Mouse (Mus musculus) ES-Bruce4 (cell line): ENCODE data around the gene Gpr157. TPM values are rescaled to one million over a fixed set of nuclear protein-coding genes. Genes with fewer than 3 reads are reported as not detected.
"Not testable (repeated sequence)": the region's sequence is repeated elsewhere in the genome, so short reads cannot be mapped to it uniquely, and the experiment has no call there.

Experiments
- H3K27ac ChIP-seq: 2 replicates; pipeline ENCODE4 v1.5.1; 2012; ENCODE audit warnings: low read length, inconsistent platforms; ENCODE audit not compliant: insufficient read depth
- H3K27me3 ChIP-seq: 2 replicates; pipeline ENCODE4 v1.6.1; 2012; ENCODE audit warnings: mild to moderate bottlenecking, low read length, inconsistent platforms; ENCODE audit not compliant: control insufficient read depth, poor library complexity, insufficient read depth, severe bottlenecking
- H3K36me3 ChIP-seq: 2 replicates; pipeline ENCODE4 v1.6.1; 2012; ENCODE audit warnings: inconsistent platforms, mild to moderate bottlenecking, low read length, moderate library complexity; ENCODE audit not compliant: control insufficient read depth, poor library complexity, insufficient read depth, severe bottlenecking
- H3K4me1 ChIP-seq: one replicate; pipeline ENCODE4 v1.8.1; 2011; ENCODE audit warnings: low read length; ENCODE audit not compliant: control insufficient read depth, insufficient read depth
- H3K4me3 ChIP-seq: 2 replicates; pipeline ENCODE4 v1.5.1; 2011; ENCODE audit warnings: low read depth, mild to moderate bottlenecking, low read length
- H3K9ac ChIP-seq: 2 replicates; pipeline ENCODE4 v1.6.1; 2012; ENCODE audit warnings: low read depth, mild to moderate bottlenecking, inconsistent platforms; ENCODE audit not compliant: poor library complexity, severe bottlenecking
- H3K9me3 ChIP-seq: replicated peaks from 2 replicates; pipeline ENCODE4 v1.6.1; 2012; ENCODE audit warnings: mild to moderate bottlenecking, low read length, inconsistent platforms; ENCODE audit not compliant: control insufficient read depth, poor library complexity, insufficient read depth, severe bottlenecking
- CTCF ChIP-seq: IDR thresholded peaks from one replicate; pipeline ENCODE4 v1.8.1; 2011; ENCODE audit warnings: low read depth, low read length
- EP300 ChIP-seq: IDR thresholded peaks from 2 replicates; pipeline ENCODE4 v1.6.1; 2011; ENCODE audit warnings: low read depth, low read length; ENCODE audit not compliant: insufficient read depth
- POLR2A ChIP-seq: IDR thresholded peaks from one replicate; pipeline ENCODE4 v1.8.1; 2011; ENCODE audit warnings: low read length; ENCODE audit not compliant: insufficient read depth
- polyA plus RNA-seq: library from polyadenylated mRNA; stranded (reverse); fragments of >200 nt; gene quantifications from 2 replicates; pipeline ENCODE4 v1.2.4, GENCODE M21; 2011; ENCODE audit warnings: low read depth; ENCODE audit not compliant: missing spikeins, insufficient read depth, insufficient read length

Gene Gpr157
- polyA plus RNA-seq: 2.2 and 2.7 TPM in 2 replicates

DNA sequence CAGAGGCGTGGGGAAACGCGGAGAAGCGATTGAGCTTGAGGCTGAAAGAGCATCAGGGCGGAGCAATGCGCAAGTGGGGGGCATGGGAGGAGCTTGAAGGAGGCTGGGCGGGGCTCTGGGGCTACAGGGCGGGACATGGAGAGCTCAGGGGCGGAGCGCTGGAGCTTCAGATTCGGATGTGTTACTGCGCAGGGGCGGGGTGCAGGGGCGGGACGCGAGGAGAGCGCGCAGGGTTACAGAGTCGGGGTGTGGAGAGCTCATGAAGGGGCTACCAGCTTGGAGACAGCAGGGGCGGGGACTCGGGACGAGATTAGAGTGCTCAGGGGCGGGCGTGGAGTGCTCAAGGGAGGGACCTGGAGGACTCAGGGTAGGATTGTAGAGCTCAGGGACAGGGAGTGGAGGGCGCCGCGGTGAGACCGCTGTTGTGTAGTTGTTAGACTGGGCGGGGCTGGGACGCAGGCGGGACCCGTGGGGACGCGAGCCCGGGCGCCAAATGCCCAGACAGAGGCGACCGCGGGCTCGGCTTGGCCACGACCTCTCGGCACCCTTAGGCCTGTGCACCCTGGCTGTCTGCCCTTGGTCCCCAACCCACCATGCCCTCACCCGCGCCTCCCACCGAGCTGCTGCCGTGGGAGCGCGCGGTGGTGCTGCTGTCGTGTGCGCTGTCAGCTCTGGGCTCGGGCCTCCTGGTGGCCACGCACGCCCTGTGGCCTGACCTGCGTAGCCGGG lies at the start of gene Gpr157:
Gene Gpr157, plus strand, starts transcription at position 205 of the 729 bp plus-strand sequence.
- Histone ChIP-seq H3K9ac (peak within 1 kb of the TSS; percentile 7), H3K27ac (no peak within 1 kb of the TSS), H3K4me3 (peak within 1 kb of the TSS; percentile 59), H3K36me3 (no peaks in the 10 kb centered on the region), H3K4me1 (no peaks in the 10 kb centered on the region), H3K9me3 (no peaks in the 10 kb centered on the region), H3K27me3 (no peaks in the 10 kb centered on the region)
- TF ChIP-seq POLR2A (no peak), CTCF (no peak), EP300 (0 out of 2 replicates have a peak, but pooled peaks have one; percentile 18)

DNA sequence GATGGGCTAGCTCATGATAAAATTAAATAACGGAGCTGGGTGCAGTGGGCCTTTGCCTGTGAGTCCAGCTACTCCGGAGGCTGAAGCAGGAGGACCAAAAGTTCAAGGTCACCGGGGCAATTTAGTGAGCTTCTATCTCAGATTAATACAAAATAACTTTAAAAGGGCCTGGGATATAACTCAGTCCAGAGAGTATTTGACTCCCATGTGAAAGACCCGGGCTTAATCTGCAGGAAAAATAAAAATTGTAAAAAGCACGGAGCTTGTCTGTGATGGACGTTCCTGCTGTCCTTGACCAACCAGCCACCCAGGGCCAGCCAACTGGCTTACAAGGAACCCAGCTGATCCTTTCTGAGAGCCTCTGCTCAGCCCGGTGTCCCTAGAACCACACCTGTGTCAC lies 48.6 kb upstream of the Gpr157 start:
- TF ChIP-seq CTCF (no peak), POLR2A (no peak), EP300 (no peak)
- H3K36me3 ChIP-seq: no peaks in the 10 kb centered on the region
- no peak overlapping the region for H3K4me3 ChIP-seq
- no peaks in the 10 kb centered on the region for H3K4me1 ChIP-seq
- no peak overlapping the region for H3K27ac ChIP-seq
- H3K27me3 ChIP-seq: no peaks in the 10 kb centered on the region
- H3K9ac ChIP-seq: no peak overlapping the region
- no peaks in the 10 kb centered on the region for H3K9me3 ChIP-seq

DNA sequence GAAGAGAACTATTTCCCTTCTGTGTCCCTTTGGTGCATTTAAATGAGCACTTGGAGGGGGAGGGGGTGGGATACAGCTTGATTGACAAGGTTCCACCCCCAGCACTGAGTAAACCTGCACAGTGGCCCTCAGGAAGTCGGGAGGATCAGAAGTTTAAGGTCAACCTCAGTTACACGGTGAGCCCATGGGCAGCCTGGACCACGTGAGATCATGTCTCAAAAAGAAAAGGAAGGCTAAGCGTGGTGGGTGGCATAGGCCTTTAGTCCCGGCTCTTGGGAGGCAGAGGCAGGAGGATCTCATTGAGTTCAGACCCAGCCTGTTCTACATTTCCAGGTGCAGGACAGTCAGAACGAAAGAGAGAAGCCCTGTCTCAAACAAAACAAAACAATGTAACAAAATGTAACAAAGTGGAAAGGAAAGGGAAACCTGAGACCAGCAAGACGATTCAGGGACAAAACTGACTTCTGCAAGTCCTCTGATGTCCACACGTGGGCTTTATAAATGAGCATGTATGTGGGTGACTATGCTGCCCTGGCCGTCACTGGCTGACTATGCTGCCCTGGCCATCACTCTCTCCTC lies 47.1 kb upstream of the Gpr157 start:
- Histone ChIP-seq H3K36me3 (no peaks in the 10 kb centered on the region), H3K4me1 (no peaks in the 10 kb centered on the region), H3K9ac (no peak overlapping the region), H3K9me3 (no peaks in the 10 kb centered on the region), H3K27ac (peak overlapping the region; percentile 40), H3K4me3 (no peak overlapping the region), H3K27me3 (no peaks in the 10 kb centered on the region)
- no peak for TF ChIP-seq CTCF
- no peak for TF ChIP-seq EP300
- no peak for TF ChIP-seq POLR2A

DNA sequence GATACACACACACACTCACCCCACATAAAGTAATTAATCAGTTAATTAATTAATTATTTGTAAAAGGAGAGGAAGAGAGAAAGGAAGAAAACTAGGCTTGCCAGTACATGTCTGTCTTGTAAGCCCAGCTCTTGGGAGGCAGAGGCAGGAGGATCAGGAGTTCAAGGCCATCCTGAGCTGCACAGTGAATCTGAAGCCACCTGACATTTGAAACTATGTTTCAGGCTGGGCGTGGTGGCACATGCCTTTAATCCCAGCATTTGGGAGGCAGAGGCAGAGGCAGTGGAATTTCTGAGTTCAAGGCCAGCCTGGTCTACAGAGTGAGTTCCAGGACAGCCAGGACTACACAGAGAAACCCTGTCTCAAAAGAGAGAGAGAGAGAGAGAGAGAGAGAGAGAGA lies 46.3 kb upstream of the Gpr157 start:
- H3K36me3 ChIP-seq, H3K9ac ChIP-seq, H3K4me1 ChIP-seq, H3K27me3 ChIP-seq, H3K4me3 ChIP-seq, H3K9me3 ChIP-seq: not testable (repeated sequence)
- peak overlapping the region; percentile 40 for H3K27ac ChIP-seq

DNA sequence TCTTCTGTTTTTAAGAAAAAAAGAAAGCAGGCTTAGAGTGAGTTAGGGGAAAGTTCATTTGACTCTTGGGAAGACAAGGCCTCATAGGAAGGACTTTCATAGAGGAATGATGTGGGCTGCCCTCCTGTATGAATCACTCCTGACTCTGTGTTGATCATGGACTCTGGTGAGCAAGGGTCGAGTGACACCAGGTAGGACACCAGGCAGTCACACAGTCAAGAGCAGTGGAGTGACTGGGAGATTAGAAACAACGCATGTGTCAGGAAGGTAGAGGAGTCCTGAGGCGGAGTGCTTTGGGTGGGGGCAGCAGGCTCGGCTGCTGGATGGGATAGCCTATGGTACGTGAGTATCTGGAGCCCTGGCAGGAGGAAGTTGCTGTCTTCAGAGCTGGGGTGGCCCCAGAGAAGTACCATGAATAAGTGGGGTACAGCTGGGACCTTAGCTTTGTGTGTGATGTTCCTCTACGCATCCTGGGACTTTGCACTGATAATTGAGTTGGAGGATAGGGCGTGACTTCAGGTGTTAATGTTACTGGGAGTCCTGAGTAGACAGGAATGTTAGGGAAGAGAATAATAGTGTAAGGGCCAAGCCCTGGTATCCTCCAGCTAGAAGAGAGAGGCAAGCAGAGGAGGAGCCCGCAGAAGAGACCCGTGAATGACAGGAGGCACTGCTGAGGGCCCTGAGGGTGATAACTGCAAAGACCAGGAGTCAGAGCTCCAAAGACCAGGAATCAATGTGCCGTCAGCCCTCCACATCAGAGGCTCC lies 45.6 kb upstream of the Gpr157 start:
- Histone ChIP-seq H3K36me3 (no peaks in the 10 kb centered on the region), H3K27me3 (no peaks in the 10 kb centered on the region), H3K4me3 (no peak overlapping the region), H3K27ac (no peak overlapping the region), H3K9me3 (no peaks in the 10 kb centered on the region), H3K9ac (no peak overlapping the region), H3K4me1 (no peaks in the 10 kb centered on the region)
- TF ChIP-seq CTCF: no peak
- TF ChIP-seq EP300: no peak
- no peak for TF ChIP-seq POLR2A

DNA sequence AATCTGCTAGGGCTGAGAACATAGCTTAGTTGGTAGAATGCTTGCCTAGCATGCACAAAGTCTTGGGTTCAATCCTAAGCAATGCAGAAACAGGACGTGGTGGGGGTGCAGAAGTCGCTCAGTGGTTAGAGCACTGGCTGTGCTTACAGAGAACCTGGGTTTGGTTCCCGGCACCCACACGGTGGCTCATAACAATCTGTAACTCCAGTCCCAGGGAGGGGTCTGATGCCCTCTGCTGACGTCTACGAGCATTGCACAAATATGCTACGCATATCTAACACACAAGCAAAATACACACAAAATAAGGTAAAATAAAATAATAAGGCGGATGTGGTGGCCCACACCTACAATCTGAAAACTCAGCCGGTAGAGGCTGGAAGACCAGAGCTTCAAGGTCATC lies 43.6 kb upstream of the Gpr157 start:
- TF ChIP-seq CTCF (peak; percentile 49), EP300 (no peak)
- no peak overlapping the region for H3K4me3 ChIP-seq
- H3K9ac ChIP-seq: no peak overlapping the region
- H3K9me3 ChIP-seq: no peaks in the 10 kb centered on the region
- no peaks in the 10 kb centered on the region for H3K36me3 ChIP-seq
- H3K27ac ChIP-seq: no peak overlapping the region
- H3K4me1 ChIP-seq: peaks cover 3% of the 10 kb centered on the region
- no peaks in the 10 kb centered on the region for H3K27me3 ChIP-seq
